Mouse (Mus musculus): ENCODE measurements around the gene Msmp.
"Not testable (repeated sequence)": the region's sequence is repeated elsewhere in the genome, so short reads cannot be mapped to it uniquely, and the experiment has no call there.

Gene Msmp

DNA sequence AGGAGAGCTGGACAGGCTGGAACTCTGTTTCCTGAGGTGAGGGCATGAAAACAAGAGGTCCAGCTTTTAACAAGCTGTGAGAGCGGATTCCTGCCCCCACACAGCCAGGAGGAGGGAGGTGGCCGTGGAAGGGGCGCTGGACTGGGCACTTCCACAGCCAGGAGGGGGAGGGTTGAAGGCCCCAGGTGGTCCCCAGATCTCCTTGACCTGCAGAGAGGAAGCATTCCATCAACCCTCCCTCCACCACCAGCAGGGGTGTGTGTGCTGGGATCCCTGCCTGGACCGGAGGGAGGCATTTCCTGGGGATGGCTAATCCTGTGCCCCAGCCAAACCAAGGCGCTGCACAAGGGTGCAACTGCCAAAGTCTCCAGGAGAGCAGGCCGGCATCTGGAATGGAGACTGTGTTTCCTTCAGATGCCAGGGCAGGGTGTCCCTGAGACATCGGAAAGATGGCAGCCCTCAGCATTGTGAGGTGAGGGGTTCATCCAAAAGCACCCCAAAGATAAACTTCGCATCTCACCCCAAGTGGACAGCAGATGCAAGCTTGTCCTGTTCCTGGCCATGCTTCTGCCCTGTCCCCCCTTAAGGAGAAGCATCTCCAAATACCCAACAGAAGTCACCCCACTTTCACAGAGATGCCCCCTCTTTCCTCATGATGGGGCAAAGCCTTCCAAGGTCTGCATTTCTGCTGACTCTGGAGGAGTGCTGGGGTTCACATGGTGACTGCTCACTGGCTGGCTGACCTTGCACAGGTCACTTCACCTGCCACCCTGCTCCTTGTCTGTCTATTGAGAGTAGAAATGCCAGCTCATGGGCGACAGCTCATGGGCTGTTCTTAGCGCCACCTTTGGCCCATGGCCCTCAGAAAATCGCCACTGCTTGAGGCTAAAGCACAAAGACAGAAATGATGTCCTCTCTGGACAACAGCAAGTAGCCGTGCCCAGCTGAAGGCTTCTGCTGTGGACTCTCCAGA is at the start of gene Msmp:
Gene Msmp (minus strand): TSS at position 51 of the 973 bp plus-strand sequence.
- DNase-seq = no peak

GRCm38 (mm10) chr4:43633736-43634135 is 49.4 kb upstream of the Msmp start:
- DNase-seq = no peak

DNA sequence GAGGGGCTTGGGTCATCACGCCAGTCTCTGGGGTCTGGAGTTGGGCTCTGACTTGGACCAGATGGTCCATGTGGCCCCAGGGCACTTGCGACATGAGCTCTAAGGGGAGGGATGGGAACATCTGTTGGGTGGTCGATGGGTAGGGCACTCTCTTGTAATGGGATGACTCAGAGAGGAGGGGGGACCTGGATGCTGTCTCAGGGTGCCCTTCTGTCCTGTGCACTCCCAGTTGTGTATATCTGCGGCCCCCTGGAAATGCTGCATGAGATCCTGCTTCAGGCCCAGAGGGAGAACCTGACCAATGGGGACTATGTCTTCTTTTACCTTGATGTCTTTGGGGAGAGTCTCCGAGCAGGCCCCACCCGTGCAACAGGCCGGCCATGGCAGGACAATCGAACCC is 49.0 kb upstream of the Msmp start:
- DNase-seq = peak in 1 of 2 experiments; percentile 20

GRCm38 (mm10) chr4:43631956-43632920 is 47.9 kb upstream of the Msmp start:
- peak in 1 of 2 experiments; percentile 40 for DNase-seq

DNA sequence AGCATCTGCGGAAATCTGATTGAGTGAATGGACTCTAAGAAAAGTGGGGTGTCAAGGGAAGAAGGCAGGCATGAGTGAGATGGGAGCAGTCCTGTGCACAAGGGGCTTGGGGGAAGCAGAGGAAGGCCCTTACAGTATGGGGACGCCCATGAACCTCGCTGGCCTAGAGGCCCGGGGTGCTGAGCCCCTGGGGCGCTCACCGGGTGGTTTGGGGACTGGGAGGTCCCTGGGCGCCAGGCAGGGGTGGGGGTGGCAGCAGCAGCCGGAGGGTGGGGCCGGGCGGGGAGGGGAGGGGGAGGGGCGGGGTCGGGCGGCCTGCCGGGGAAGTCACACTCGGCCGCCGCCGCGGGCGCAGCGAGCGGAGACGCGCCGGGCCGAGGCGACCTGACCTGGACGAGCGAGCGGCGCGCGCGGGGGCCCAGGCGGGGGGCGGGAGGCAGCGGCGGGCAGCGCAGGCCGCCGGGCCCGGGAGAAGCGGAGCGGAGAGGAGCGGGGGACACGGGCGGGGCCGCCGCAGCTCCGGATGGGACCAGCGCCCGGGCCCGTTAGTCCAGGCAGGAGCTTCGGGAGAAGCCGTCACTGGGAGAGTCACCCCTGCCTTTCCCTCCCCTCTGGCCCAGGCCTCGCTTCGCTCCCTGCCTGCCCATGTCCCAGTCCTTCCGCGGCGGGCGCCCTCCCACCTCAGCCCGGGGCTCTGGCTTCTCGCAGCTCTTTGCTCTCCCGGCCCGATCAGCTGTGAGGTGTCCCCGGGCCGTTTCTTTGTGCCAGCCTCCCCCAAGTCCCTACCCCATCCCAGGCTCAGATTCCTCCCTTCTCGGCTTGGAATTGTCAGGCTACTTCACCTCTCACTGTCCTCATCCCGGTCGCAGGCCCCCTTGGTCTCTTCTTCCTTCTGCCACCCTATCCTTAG is 47.0 kb upstream of the Msmp start, which contains the start of gene Npr2:
Gene Npr2 (plus strand): TSS at position 890 of the 910 bp plus-strand sequence.
- DNase-seq = peak; percentile 59 to 78

- no peak for DNase-seq
These were observed 46.4 kb upstream of the Msmp start for GRCm38 (mm10) chr4:43630671-43631045.

DNA sequence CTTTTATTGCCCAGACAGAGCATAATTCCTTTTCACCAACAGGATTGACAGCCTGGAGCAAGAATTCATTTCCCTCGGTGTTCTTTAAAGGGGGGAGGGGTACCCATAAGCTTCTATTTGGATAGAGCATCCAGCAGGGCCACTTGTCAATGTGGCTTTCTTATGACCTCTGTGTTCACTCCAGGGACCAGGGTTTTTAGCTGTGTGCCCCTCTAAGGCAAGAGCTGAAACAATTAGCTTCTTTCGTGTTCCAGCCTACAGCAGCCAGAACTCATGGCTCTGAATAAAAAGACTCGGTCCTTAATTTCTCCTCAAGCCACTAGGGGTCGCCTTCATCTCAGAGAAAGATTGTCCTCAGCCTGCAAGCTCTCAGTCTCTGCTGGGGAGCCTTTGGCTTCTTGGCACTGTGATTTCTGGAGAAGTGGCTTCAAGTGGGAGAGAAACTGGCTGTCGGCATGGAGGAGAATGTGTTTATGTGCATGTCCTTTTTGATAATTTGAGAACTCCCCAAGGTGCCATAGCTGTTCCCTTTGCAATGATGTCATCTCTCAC is 45.8 kb upstream of the Msmp start:
- DNase-seq = peak; percentile 71 to 87

- peak in 1 of 2 experiments; percentile 19 for DNase-seq
These were observed 45.0 kb upstream of the Msmp start for GRCm38 (mm10) chr4:43629106-43629817.

DNA sequence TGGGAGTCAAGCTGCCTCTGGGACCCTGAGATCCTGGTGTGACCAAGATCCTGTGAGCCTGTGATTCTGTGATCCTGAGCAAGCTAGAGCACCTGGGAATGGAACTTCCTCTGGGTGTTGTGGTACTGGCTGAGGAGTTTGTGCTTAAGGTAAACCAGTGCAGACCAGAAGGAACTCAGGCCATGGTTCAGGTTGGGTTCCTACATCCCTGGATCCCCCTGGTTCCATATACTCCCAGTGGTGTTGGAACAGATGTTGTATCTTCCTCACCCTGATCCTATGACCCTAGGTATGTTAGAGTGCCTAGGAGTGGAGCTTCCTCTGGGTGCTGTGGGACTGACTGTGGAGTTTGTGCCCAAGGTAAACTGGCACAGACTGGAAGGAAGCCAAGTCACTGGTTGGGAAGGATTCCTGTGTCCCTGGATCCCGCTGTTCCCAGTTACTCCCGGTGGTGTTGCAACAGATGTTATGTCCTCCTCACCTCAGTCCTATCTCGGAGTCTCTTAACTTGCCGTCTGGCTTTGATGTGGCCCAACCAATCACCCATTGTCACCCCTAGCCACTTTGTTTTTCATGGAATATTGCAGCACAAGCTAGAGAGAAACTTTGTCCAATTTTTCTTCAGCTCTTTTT is 36.0 kb upstream of the Msmp start:
- no peak for DNase-seq

DNA sequence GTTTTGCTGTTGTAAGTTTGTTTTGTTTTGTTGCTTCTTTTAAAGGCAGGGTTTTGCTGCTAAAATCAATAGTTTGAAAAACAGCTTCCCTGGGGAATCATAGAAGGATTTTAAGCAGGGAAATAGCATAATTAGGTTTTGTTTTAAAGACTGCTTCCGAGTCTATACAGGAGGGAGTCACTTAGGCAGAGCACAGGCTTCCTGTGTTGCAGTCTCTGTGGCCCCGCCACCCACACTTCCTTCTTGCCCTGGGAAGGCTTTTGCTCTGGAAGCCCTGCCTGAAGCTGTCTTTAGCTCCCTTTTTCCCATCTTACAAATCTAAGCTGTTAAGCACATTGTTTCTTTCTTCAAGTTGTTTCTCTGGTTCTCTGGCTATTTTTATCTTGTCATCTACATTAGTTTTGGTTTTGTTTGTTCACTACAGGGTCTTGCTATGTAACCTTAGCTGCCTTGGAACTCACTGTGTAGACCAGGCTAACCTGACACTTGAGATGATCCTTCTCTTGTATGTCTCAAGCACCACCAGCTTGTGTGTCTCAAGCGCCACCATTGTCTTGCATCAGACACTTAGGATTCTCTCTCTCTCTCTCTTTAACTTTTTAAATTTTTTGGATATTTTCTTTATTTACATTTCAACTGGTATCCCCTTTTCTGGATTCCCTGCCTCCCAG is 28.9 kb upstream of the Msmp start:
- DNase-seq = peak; percentile 53 to 74

DNA sequence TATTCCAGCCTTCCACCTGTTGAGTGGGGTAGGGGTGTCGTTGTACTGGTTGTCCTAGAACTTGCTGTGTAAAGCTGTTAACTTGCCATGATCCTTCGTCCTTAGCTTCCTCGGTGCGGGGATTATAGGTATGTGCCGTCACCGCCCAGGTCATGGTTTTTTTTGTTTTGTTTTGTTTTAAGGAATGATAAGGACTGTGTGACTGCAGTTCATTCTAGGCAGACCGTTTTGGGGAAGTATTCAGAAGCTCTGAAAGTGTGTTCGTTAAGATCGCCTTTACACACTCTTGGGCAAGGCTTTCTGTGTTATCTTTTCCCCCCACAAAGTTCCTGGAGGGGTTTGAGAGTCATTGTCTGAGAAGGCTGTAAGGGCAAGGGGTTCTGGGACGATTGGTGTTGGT is 28.2 kb upstream of the Msmp start:
- DNase-seq = no peak

- DNase-seq = no peak
These were observed 20.7 kb upstream of the Msmp start for GRCm38 (mm10) chr4:43604751-43605685.

DNA sequence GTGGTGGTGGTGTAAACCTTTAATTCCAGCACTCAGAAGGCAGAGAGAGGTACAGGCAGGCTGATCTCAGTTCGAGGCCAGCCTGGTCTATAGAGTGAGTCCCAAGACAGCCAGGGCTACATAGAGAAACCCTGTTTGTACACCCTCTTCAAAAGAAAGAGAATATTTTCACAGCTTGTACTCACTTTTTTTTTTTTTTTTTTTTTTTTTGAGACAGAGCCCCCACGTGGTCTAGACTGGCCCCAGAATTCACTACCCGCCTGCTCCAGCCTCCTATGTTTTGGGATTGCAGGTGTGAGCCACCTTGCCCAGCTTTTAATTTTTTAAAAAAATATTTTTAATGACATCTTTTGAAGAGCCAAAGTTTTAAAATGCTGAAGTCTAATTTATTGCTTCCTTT is 19.8 kb upstream of the Msmp start:
- DNase-seq = no peak

DNA sequence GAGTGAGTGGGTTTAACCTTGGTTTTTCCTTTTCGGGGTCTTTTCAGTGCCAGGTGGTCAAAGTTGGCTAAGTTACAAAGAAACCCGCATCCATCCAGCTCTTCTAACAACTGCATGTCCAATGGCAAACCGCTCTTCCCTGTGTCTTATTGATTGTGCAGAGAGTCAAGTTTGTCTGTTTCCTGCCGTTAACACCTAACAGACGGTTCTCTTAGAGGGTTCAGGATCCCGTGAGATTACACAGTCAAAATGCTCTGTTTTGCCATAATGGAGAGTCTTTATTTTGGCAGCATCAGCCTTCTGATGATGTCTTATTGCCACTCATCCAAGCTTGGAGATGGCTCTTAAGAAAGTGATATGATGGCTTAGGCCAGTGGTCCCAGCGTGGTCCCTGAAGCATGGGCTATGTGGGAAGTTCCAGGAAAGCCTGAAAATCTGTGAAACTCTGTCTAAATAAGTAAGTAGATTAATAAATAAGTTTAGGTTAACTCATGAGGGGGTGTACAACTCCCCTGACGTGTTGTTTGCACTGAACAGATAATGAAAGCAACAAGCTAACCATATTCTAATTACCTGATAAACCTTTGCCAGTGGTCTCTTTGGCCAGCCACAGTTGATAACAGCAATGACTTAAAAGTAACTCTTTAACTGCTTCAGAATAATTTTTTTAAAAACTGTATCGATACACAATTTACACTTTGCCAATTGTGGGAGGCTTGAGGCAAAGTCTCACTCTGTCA is 16.1 kb upstream of the Msmp start:
- DNase-seq = no peak

DNA sequence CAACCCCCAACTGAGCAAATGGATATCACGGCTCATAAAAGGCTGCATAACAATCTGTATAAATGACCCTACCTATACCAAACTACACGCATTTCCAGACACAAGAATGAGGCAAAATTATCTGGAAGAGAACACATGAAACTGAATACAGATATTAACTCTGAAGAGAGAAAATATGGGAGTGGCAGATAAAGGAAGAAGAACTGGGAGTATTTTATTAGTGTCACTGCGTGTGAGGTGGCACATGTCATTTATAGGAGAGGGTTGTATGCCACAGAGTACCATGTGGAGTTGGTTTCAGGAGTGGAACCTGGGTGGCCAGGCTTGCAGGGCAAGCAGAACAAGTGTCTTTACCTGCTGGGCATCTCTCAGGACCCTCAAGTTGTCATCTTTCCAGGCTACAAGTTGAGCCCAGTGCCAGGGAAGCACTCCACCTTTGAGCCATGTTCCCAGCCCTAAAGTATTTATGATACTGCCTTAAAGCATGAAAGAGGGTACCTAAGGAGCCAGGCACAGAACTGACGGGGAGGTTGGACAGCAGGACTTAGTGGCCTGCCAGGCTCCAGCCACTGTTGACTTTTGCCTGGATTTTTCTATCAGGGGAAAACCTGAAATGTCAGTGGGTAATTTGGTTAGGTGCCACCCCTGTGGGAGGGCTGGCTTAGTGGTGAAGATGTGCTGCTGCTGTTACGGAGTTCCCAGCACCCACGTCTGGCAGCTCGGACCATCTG is 14.5 kb upstream of the Msmp start:
- DNase-seq = no peak

DNA sequence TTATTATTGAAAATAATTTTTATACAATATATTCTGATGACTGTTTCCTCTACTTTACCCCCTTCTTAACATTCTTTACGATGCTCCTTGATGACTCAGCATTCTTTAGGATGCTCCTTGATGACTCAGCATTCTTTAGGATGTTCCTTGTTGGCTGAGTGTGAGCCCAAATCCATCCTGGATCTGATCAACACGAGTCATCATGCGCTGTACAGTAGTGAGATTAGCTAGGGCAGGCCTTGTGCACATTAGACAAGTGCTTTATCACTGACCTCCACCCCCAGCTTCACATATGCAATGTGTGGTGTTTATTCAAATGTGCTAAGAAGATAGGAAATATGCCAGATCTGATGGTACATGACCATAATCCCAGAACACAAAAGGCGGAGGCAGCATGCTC is 13.9 kb upstream of the Msmp start:
- no peak for DNase-seq

DNA sequence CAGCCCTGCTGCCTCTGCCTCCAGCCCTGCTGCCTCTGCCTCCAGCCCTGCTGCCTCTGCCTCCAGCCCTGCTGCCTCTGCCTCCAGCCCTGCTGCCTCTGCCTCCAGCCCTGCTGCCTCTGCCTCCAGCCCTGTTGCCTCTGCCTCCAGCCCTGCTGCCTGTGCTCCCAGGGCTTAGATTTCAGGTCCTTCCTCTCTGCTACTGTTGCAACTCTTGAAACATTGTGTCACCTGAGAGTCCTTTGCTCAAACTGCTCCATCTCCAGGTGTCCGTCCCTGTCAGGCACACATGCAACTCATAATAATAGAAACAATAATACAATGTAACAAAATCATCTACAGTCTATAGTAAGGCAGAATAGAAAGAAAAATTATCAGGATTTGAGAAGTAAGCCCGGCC is 12.3 kb upstream of the Msmp start:
- not testable (repeated sequence) for DNase-seq
